Mouse (Mus musculus): ENCODE measurements around the gene Ttc19.
"Not testable (repeated sequence)": the region's sequence is repeated elsewhere in the genome, so short reads cannot be mapped to it uniquely, and the experiment has no call there.

Gene Ttc19

GRCm38 (mm10) chr11:62280675-62281600 is at the start of gene Ttc19, which contains the start of gene Zswim7:
Ttc19 (plus strand) TSS chr11:62281473.
Zswim7 (minus strand) TSS chr11:62281375.
- peak; percentile 95 for DNase-seq

GRCm38 (mm10) chr11:62240631-62241261 is 40.5 kb upstream of the Ttc19 start:
- DNase-seq: no peak

GRCm38 (mm10) chr11:62243871-62244270 is 37.4 kb upstream of the Ttc19 start:
- no peak for DNase-seq

GRCm38 (mm10) chr11:62244471-62244870 is 36.8 kb upstream of the Ttc19 start:
- no peak for DNase-seq

GRCm38 (mm10) chr11:62247759-62248400 is 33.4 kb upstream of the Ttc19 start:
- no peak for DNase-seq

GRCm38 (mm10) chr11:62248401-62249244 is 32.6 kb upstream of the Ttc19 start, which contains the start of gene Adora2b:
Adora2b (plus strand) TSS chr11:62248984.
- peak; percentile 90 for DNase-seq

- peak; percentile 57 for DNase-seq
Observed at GRCm38 (mm10) chr11:62249266-62250037, 31.8 kb upstream of the Ttc19 start.

- no peak for DNase-seq
Observed at GRCm38 (mm10) chr11:62251047-62251446, 30.2 kb upstream of the Ttc19 start.

- no peak for DNase-seq
Observed at GRCm38 (mm10) chr11:62253380-62253779, 27.9 kb upstream of the Ttc19 start.

GRCm38 (mm10) chr11:62259214-62259613 is 22.1 kb upstream of the Ttc19 start:
- DNase-seq: peak; percentile 49

GRCm38 (mm10) chr11:62263599-62263998 is 17.7 kb upstream of the Ttc19 start:
- no peak for DNase-seq

GRCm38 (mm10) chr11:62264018-62264417 is 17.3 kb upstream of the Ttc19 start:
- DNase-seq: no peak

GRCm38 (mm10) chr11:62265642-62266041 is 15.6 kb upstream of the Ttc19 start:
- DNase-seq: no peak

GRCm38 (mm10) chr11:62266466-62267214 is 14.6 kb upstream of the Ttc19 start:
- DNase-seq: peak; percentile 57

- no peak for DNase-seq
Observed at GRCm38 (mm10) chr11:62268381-62268780, 12.9 kb upstream of the Ttc19 start.

- peak; percentile 21 for DNase-seq
Observed at GRCm38 (mm10) chr11:62269097-62269496, 12.2 kb upstream of the Ttc19 start.

- DNase-seq: no peak
Observed at GRCm38 (mm10) chr11:62270851-62271250, 10.4 kb upstream of the Ttc19 start.

GRCm38 (mm10) chr11:62277086-62277485 is 4.2 kb upstream of the Ttc19 start:
- no peak for DNase-seq

GRCm38 (mm10) chr11:62278027-62278426 is 3.2 kb upstream of the Ttc19 start:
- DNase-seq: peak; percentile 73

- peak; percentile 69 for DNase-seq
Observed at GRCm38 (mm10) chr11:62281601-62281997, 326 bp downstream of the Ttc19 start.

- not testable (repeated sequence) for DNase-seq
Observed at GRCm38 (mm10) chr11:62284020-62284419, 2.7 kb downstream of the Ttc19 start.

Data from retina, postnatal 1 day (tissue).